Mouse (Mus musculus) small intestine, adult 2 months (tissue): ENCODE data around the gene Spast. TPM values are rescaled to one million over a fixed set of nuclear protein-coding genes. Genes with fewer than 3 reads are reported as not detected.
"Not testable (repeated sequence)": the region's sequence is repeated elsewhere in the genome, so short reads cannot be mapped to it uniquely, and the experiment has no call there.

Source experiments
- H3K27ac ChIP-seq: fragments of 200-500 bp; 2 replicates; pipeline ENCODE4 v1.5.1; 2012; ENCODE audit warnings: low read depth, low read length, control low read depth, inconsistent platforms; ENCODE audit not compliant: insufficient read depth
- H3K27me3 ChIP-seq: fragments of 200-500 bp; 2 replicates; pipeline ENCODE4 v1.6.1; 2012; ENCODE audit warnings: mild to moderate bottlenecking, moderate library complexity, low read length, inconsistent platforms; ENCODE audit not compliant: control insufficient read depth, insufficient read depth
- H3K36me3 ChIP-seq: fragments of 200-500 bp; 2 replicates; pipeline ENCODE4 v1.6.1; 2012; ENCODE audit warnings: mild to moderate bottlenecking, low read length, control low read depth, inconsistent platforms; ENCODE audit not compliant: control insufficient read depth, insufficient read depth
- H3K4me1 ChIP-seq: fragments of 200-500 bp; 2 replicates; pipeline ENCODE4 v1.6.1; 2012; ENCODE audit warnings: low read length, inconsistent platforms, mixed read lengths; ENCODE audit not compliant: control insufficient read depth, insufficient read depth, insufficient read length
- H3K4me3 ChIP-seq: fragments of 200-500 bp; 2 replicates; pipeline ENCODE4 v1.5.1; 2012; ENCODE audit warnings: low read depth, mild to moderate bottlenecking, control low read depth, inconsistent platforms, low read length, moderate library complexity
- CTCF ChIP-seq: fragments of 200-500 bp; IDR thresholded peaks from 2 replicates; pipeline ENCODE4 v1.5.1; 2012; ENCODE audit warnings: low read depth, mild to moderate bottlenecking, control low read depth, inconsistent platforms, low read length, moderate library complexity, mixed read lengths; ENCODE audit not compliant: insufficient replicate concordance, insufficient read length; ENCODE audit errors: extremely low read depth
- POLR2A ChIP-seq: fragments of 200-500 bp; IDR thresholded peaks from 2 replicates; pipeline ENCODE4 v1.6.1; 2012; ENCODE audit warnings: low read depth, mild to moderate bottlenecking, control low read depth, inconsistent platforms, low read length, moderate library complexity
- WGBS: fragments of 180-500 bp; shearing (Covaris S2); methylation state at CpG from one replicate; pipeline ENCODE4 v1.1.7; 2018; 5-methylcytosine and 5-hydroxymethylcytosine counted together
- polyA plus RNA-seq: library from polyadenylated mRNA; depleted of rRNA; stranded (reverse); fragments of >200 nt; gene quantifications from 2 replicates; pipeline ENCODE4 v1.2.3, GENCODE M21; 2012

The Spast gene
- polyA plus RNA-seq, 1 experiment = 7.0 TPM

GRCm38 (mm10) chr17:74295026-74295970 lies 43.5 kb upstream of the Spast start, which contains the start of gene Memo1:
TSS of gene Memo1 (minus strand) at chr17:74295521.
- 0 out of 2 replicates have a peak, but pooled peaks cover 2% of the 10 kb centered on the region for H3K4me1 ChIP-seq
- peak within 1 kb of the TSS; percentile 98 for H3K4me3 ChIP-seq
- TF ChIP-seq POLR2A (no peak; the same call in 1 of the 2 replicates), CTCF (no peak)
- under 1% methylated on average over 74 of the region's 110 CpGs for WGBS
- peak within 1 kb of the TSS; percentile 84 for H3K27ac ChIP-seq
- no peaks in the 10 kb centered on the region for H3K27me3 ChIP-seq
- peaks cover 7% of the 10 kb centered on the region for H3K36me3 ChIP-seq

- Histone ChIP-seq H3K4me1 (no peaks in the 10 kb centered on the region), H3K27ac (peak overlapping the region; percentile 84; the same call in 1 of the 2 replicates), H3K36me3 (peaks cover 13% of the 10 kb centered on the region), H3K4me3 (no peak overlapping the region), H3K27me3 (no peaks in the 10 kb centered on the region)
- 42% methylated on average over 11 of the region's 11 CpGs for WGBS
- TF ChIP-seq CTCF (peak; percentile 37; the same call in 1 of the 2 replicates), POLR2A (no peak)
Observed at GRCm38 (mm10) chr17:74296076-74296823, 42.5 kb upstream of the Spast start.

- peaks cover 18% of the 10 kb centered on the region for H3K36me3 ChIP-seq
- H3K27me3 ChIP-seq, H3K4me3 ChIP-seq, H3K4me1 ChIP-seq, H3K27ac ChIP-seq: not testable (repeated sequence)
- WGBS = 92% methylated on average over 5 of the region's 5 CpGs
Observed at GRCm38 (mm10) chr17:74296991-74297390, 41.8 kb upstream of the Spast start.

GRCm38 (mm10) chr17:74300089-74300488 lies 38.7 kb upstream of the Spast start:
- Histone ChIP-seq H3K36me3 (peaks cover 27% of the 10 kb centered on the region), H3K4me1 (no peaks in the 10 kb centered on the region), H3K27me3 (no peaks in the 10 kb centered on the region), H3K27ac (no peak overlapping the region), H3K4me3 (no peak overlapping the region)
- WGBS = 88% methylated on average over 5 of the region's 5 CpGs
- TF ChIP-seq CTCF = no peak
- TF ChIP-seq POLR2A = no peak

GRCm38 (mm10) chr17:74304060-74304459 lies 34.7 kb upstream of the Spast start:
- H3K27ac ChIP-seq = no peak overlapping the region
- no peaks in the 10 kb centered on the region for H3K27me3 ChIP-seq
- 90% methylated on average over 4 of the region's 4 CpGs for whole genome bisulfite sequencing
- H3K4me3 ChIP-seq = no peak overlapping the region
- H3K4me1 ChIP-seq = no peaks in the 10 kb centered on the region
- peaks cover 37% of the 10 kb centered on the region for H3K36me3 ChIP-seq
- TF ChIP-seq CTCF = no peak
- TF ChIP-seq POLR2A = no peak

- no peak overlapping the region for H3K27ac ChIP-seq
- H3K27me3 ChIP-seq = no peaks in the 10 kb centered on the region
- H3K4me1 ChIP-seq = no peaks in the 10 kb centered on the region
- 85% methylated on average over 4 of the region's 4 CpGs for WGBS
- peaks cover 35% of the 10 kb centered on the region for H3K36me3 ChIP-seq
- H3K4me3 ChIP-seq = no peak overlapping the region
- TF ChIP-seq POLR2A (no peak), CTCF (no peak)
Observed at GRCm38 (mm10) chr17:74305616-74306015, 33.2 kb upstream of the Spast start.

- Histone ChIP-seq H3K27me3 (no peaks in the 10 kb centered on the region), H3K36me3 (peaks cover 32% of the 10 kb centered on the region), H3K4me1 (no peaks in the 10 kb centered on the region), H3K4me3 (no peak overlapping the region), H3K27ac (no peak overlapping the region)
- 89% methylated on average over 1 of the region's 1 CpGs for WGBS
- TF ChIP-seq POLR2A (no peak), CTCF (no peak)
Observed at GRCm38 (mm10) chr17:74306021-74306420, 32.8 kb upstream of the Spast start.
